Mouse (Mus musculus): ENCODE measurements at regions not wholly inside any gene's neighbourhood (a gene's known extent, or its start where the extent isn't known, plus 50 kb on each side); places are given as distances from the start of the nearest gene placed in this dataset.

DNA sequence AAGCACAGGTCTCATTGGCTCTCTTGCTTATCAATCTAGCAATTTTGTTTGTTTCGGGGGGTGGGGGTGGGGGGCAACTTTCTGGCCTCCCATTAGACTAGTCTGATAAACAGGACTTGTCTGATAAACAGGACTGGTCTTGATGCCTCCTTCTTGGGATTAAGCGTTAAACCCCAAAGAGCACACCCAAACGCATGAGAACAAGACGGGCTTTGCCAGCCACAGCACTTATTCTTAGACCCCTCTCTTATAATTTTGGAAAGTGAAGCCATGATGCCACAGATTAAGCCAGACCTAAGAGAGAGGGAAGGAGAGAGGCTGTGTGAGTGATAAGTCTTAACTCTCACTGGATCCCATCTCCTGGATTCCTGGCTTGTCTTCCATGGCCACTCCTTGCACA is 63.5 kb upstream of the Zfp366 start:
- DNase-seq (ENCODE audit: low read depth in 3 of 3, low spot score in 3 of 3) (no peak), ATAC-seq (ENCODE audit: insufficient read depth) (no peak)
- H3K27me3 ChIP-seq (ENCODE audit: control insufficient read depth, insufficient read depth, low read length) = no peaks in the 10 kb centered on the region
- 74% methylated on average over 4 of the region's 4 CpGs for WGBS (ENCODE audit: insufficient replicate concordance)
- TF ChIP-seq CTCF (IDR thresholded peaks at IDR 0.05; ENCODE audit: low read depth) (no peak), EP300 (IDR thresholded peaks at IDR 0.05; ENCODE audit: low read depth) (no peak)
- H3K36me3 ChIP-seq (replicated peaks; ENCODE audit: control insufficient read depth, insufficient read depth, low read depth) = no peaks in the 10 kb centered on the region
- H3K27ac ChIP-seq = no peak overlapping the region
- H3K9me3 ChIP-seq (ENCODE audit: control insufficient read depth, low read length) = no peaks in the 10 kb centered on the region
- H3K4me3 ChIP-seq (ENCODE audit: insufficient read depth in 1 of 2, low read depth in 2 of 2, low read length in 2 of 2) = no peak overlapping the region
- H3K9ac ChIP-seq (replicated peaks) = no peak overlapping the region
- H3K4me2 ChIP-seq (ENCODE audit: low read depth) = no peak overlapping the region
- peaks cover 7 to 14% of the 10 kb centered on the region in 2 experiments for H3K4me1 ChIP-seq (replicated peaks; ENCODE audit: control insufficient read depth in 2 of 2, insufficient read depth in 2 of 2, low read length in 1 of 2)

- ATAC-seq (ENCODE audit: insufficient read depth) (no peak), DNase-seq (ENCODE audit: low read depth in 3 of 3, low spot score in 3 of 3) (no peak)
- Histone ChIP-seq H3K27me3 (ENCODE audit: control insufficient read depth, insufficient read depth, low read length) (no peaks in the 10 kb centered on the region), H3K27ac (no peak overlapping the region), H3K9ac (replicated peaks) (no peak overlapping the region), H3K36me3 (replicated peaks; ENCODE audit: control insufficient read depth, insufficient read depth, low read depth) (no peaks in the 10 kb centered on the region), H3K9me3 (ENCODE audit: control insufficient read depth, low read length) (no peaks in the 10 kb centered on the region), H3K4me3 (ENCODE audit: insufficient read depth in 1 of 2, low read depth in 2 of 2, low read length in 2 of 2) (no peak overlapping the region), H3K4me1 (replicated peaks; ENCODE audit: control insufficient read depth in 2 of 2, insufficient read depth in 2 of 2, low read length in 1 of 2) (peaks cover 14% of the 10 kb centered on the region in 2 experiments), H3K4me2 (ENCODE audit: low read depth) (no peak overlapping the region)
- TF ChIP-seq CTCF (IDR thresholded peaks at IDR 0.05; ENCODE audit: low read depth) = no peak
- no peak for TF ChIP-seq EP300 (IDR thresholded peaks at IDR 0.05; ENCODE audit: low read depth)
- 76% methylated on average over 3 of the region's 3 CpGs for WGBS (ENCODE audit: insufficient replicate concordance)
Measured at GRCm38 (mm10) chr13:99119941-99120340, 64.7 kb upstream of the Zfp366 start.

DNA sequence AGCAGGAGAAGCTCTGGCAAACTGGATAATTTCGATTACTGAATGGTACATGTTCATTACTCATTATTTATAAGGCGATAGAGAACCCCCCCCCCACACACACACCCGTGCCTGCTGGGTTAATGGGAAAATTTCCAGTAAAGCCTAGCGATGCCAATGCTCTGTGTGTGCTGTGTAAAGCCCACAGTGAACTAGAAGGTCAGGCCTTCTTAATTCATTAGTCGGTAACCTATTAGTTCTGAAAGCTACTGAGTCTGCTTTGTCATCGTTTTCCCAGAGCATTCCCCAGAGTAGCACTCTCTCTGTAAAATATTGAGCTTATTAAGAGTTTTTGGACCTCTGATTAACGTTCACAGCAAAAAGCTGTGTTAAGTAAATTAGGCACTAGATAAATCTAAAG is 65.7 kb upstream of the Zfp366 start:
- ATAC-seq (ENCODE audit: insufficient read depth) = no peak
- Histone ChIP-seq H3K4me2 (ENCODE audit: low read depth) (no peak overlapping the region), H3K9ac (replicated peaks) (no peak overlapping the region), H3K4me3 (ENCODE audit: insufficient read depth in 1 of 2, low read depth in 2 of 2, low read length in 2 of 2) (no peak overlapping the region), H3K9me3 (ENCODE audit: control insufficient read depth, low read length) (no peaks in the 10 kb centered on the region), H3K36me3 (replicated peaks; ENCODE audit: control insufficient read depth, insufficient read depth, low read depth) (no peaks in the 10 kb centered on the region), H3K27me3 (ENCODE audit: control insufficient read depth, insufficient read depth, low read length) (no peaks in the 10 kb centered on the region), H3K4me1 (replicated peaks; ENCODE audit: control insufficient read depth in 2 of 2, insufficient read depth in 2 of 2, low read length in 1 of 2) (peaks cover 10 to 18% of the 10 kb centered on the region in 2 experiments), H3K27ac (no peak overlapping the region)
- DNase-seq (ENCODE audit: low read depth in 3 of 3, low spot score in 3 of 3) = no peak
- TF ChIP-seq EP300 (IDR thresholded peaks at IDR 0.05; ENCODE audit: low read depth) (no peak), CTCF (IDR thresholded peaks at IDR 0.05; ENCODE audit: low read depth) (no peak)
- whole genome bisulfite sequencing (ENCODE audit: insufficient replicate concordance) = 64% methylated on average over 7 of the region's 7 CpGs

DNA sequence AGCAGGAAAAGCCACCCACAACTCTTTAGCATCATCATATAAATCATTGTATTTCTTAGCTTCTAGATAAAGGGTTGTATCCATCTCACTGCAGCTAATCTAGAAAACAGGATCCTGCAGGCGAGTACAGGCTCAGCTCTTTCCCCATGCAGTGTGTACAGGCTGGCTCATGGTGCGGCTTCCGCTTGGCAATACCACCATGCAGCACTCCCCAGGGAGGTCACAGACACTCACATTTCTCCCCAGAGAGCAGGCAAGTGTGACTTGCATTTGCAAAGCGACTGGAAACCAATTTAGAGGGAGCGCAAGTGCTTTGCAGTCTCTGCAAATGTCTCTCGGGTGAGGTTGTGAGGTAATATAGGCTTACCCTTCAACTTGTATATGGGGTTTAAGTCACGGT is 69.1 kb upstream of the Zfp366 start:
- no peak for DNase-seq (ENCODE audit: low read depth in 3 of 3, low spot score in 3 of 3)
- WGBS (ENCODE audit: insufficient replicate concordance) = 72% methylated on average over 7 of the region's 7 CpGs
- Histone ChIP-seq H3K27ac (no peak overlapping the region), H3K4me2 (ENCODE audit: low read depth) (no peak overlapping the region), H3K9ac (replicated peaks) (no peak overlapping the region), H3K36me3 (replicated peaks; ENCODE audit: control insufficient read depth, insufficient read depth, low read depth) (no peaks in the 10 kb centered on the region), H3K27me3 (ENCODE audit: control insufficient read depth, insufficient read depth, low read length) (no peaks in the 10 kb centered on the region), H3K4me1 (replicated peaks; ENCODE audit: control insufficient read depth in 2 of 2, insufficient read depth in 2 of 2, low read length in 1 of 2) (peaks cover 16 to 29% of the 10 kb centered on the region in 2 experiments), H3K9me3 (ENCODE audit: control insufficient read depth, low read length) (no peaks in the 10 kb centered on the region), H3K4me3 (ENCODE audit: insufficient read depth in 1 of 2, low read depth in 2 of 2, low read length in 2 of 2) (no peak overlapping the region)
- TF ChIP-seq EP300 (IDR thresholded peaks at IDR 0.05; ENCODE audit: low read depth) (no peak), CTCF (IDR thresholded peaks at IDR 0.05; ENCODE audit: low read depth) (no peak)
- no peak for ATAC-seq (ENCODE audit: insufficient read depth)

GRCm38 (mm10) chr13:99114565-99114964 is 70.1 kb upstream of the Zfp366 start:
- DNase-seq (ENCODE audit: low read depth in 3 of 3, low spot score in 3 of 3) (no peak), ATAC-seq (ENCODE audit: insufficient read depth) (no peak)
- H3K4me1 ChIP-seq (replicated peaks; ENCODE audit: control insufficient read depth in 2 of 2, insufficient read depth in 2 of 2, low read length in 1 of 2) = peaks cover 23 to 36% of the 10 kb centered on the region in 2 experiments
- TF ChIP-seq CTCF (IDR thresholded peaks at IDR 0.05; ENCODE audit: low read depth) = no peak
- no peak for TF ChIP-seq EP300 (IDR thresholded peaks at IDR 0.05; ENCODE audit: low read depth)
- H3K9ac ChIP-seq (replicated peaks) = no peak overlapping the region
- 36% methylated on average over 3 of the region's 3 CpGs for WGBS (ENCODE audit: insufficient replicate concordance)
- H3K27ac ChIP-seq = no peak overlapping the region
- no peak overlapping the region for H3K4me2 ChIP-seq (ENCODE audit: low read depth)
- H3K27me3 ChIP-seq (ENCODE audit: control insufficient read depth, insufficient read depth, low read length) = no peaks in the 10 kb centered on the region
- no peaks in the 10 kb centered on the region for H3K36me3 ChIP-seq (replicated peaks; ENCODE audit: control insufficient read depth, insufficient read depth, low read depth)
- H3K4me3 ChIP-seq (ENCODE audit: insufficient read depth in 1 of 2, low read depth in 2 of 2, low read length in 2 of 2) = no peak overlapping the region
- H3K9me3 ChIP-seq (ENCODE audit: control insufficient read depth, low read length) = no peaks in the 10 kb centered on the region
